Mouse (Mus musculus): ENCODE results near the gene Cux1. TPM values are rescaled to one million over a fixed set of nuclear protein-coding genes. Genes with fewer than 3 reads are reported as not detected.

Gene Cux1
- polyA plus RNA-seq, 1 experiment from 2014 or later: 126 TPM

GRCm38 (mm10) chr5:136326626-136327025, 240.7 kb downstream of the Cux1 start:
- DNase-seq (ENCODE audit: low spot score): no peak

GRCm38 (mm10) chr5:136324506-136324905, 242.8 kb downstream of the Cux1 start:
- no peak for DNase-seq (ENCODE audit: low spot score)

- DNase-seq (ENCODE audit: low spot score): peak; percentile 26
Measured at GRCm38 (mm10) chr5:136321378-136321777, 245.9 kb downstream of the Cux1 start.

- DNase-seq (ENCODE audit: low spot score): no peak
Measured at GRCm38 (mm10) chr5:136312566-136312965, 254.7 kb downstream of the Cux1 start.

GRCm38 (mm10) chr5:136312166-136312565, 255.1 kb downstream of the Cux1 start:
- DNase-seq (ENCODE audit: low spot score): no peak

- no peak for DNase-seq (ENCODE audit: low spot score)
Measured at GRCm38 (mm10) chr5:136306254-136306653, 261.0 kb downstream of the Cux1 start.

- DNase-seq (ENCODE audit: low spot score): no peak
Measured at GRCm38 (mm10) chr5:136303409-136303983, 263.8 kb downstream of the Cux1 start.

GRCm38 (mm10) chr5:136300880-136301279, 266.4 kb downstream of the Cux1 start:
- DNase-seq (ENCODE audit: low spot score): no peak

GRCm38 (mm10) chr5:136297691-136298090, 269.6 kb downstream of the Cux1 start:
- no peak for DNase-seq (ENCODE audit: low spot score)

- no peak for DNase-seq (ENCODE audit: low spot score)
Measured at GRCm38 (mm10) chr5:136296911-136297310, 270.4 kb downstream of the Cux1 start.

- DNase-seq (ENCODE audit: low spot score): no peak
Measured at GRCm38 (mm10) chr5:136292971-136293418, 274.3 kb downstream of the Cux1 start.

- DNase-seq (ENCODE audit: low spot score): no peak
Measured at GRCm38 (mm10) chr5:136292361-136292760, 274.9 kb downstream of the Cux1 start.

GRCm38 (mm10) chr5:136291562-136291961, 275.7 kb downstream of the Cux1 start:
- no peak for DNase-seq (ENCODE audit: low spot score)

GRCm38 (mm10) chr5:136289776-136290175, 277.5 kb downstream of the Cux1 start:
- DNase-seq (ENCODE audit: low spot score): no peak

- DNase-seq (ENCODE audit: low spot score): no peak
Measured at GRCm38 (mm10) chr5:136288351-136289081, 278.8 kb downstream of the Cux1 start.

GRCm38 (mm10) chr5:136286566-136286965, 280.7 kb downstream of the Cux1 start:
- no peak for DNase-seq (ENCODE audit: low spot score)

- DNase-seq (ENCODE audit: low spot score): no peak
Measured at GRCm38 (mm10) chr5:136285106-136285505, 282.2 kb downstream of the Cux1 start.

GRCm38 (mm10) chr5:136281351-136281750, 285.9 kb downstream of the Cux1 start:
- no peak for DNase-seq (ENCODE audit: low spot score)

GRCm38 (mm10) chr5:136274739-136275138, 292.6 kb downstream of the Cux1 start:
- no peak for DNase-seq (ENCODE audit: low spot score)

- no peak for DNase-seq (ENCODE audit: low spot score)
Measured at GRCm38 (mm10) chr5:136269937-136270336, 297.4 kb downstream of the Cux1 start.

GRCm38 (mm10) chr5:136266077-136266476, 301.2 kb downstream of the Cux1 start:
- no peak for DNase-seq (ENCODE audit: low spot score)

GRCm38 (mm10) chr5:136263342-136263741, 303.9 kb downstream of the Cux1 start:
- no peak for DNase-seq (ENCODE audit: low spot score)

- peak; percentile 78 for DNase-seq (ENCODE audit: low spot score)
Measured at GRCm38 (mm10) chr5:136258919-136259318, 308.4 kb downstream of the Cux1 start.
